9 mouse cellular contexts compared by ENCODE assay signal in genomic region chr10:80330888-80331287, GRCm38 (mm10). TPM values are rescaled to one million over a fixed set of nuclear protein-coding genes. Genes with fewer than 3 reads are reported as not detected.
DNase-seq lines count a peak whose midpoint lies in the region; ATAC-seq and TF ChIP-seq lines count a peak whose summit lies in the region.
"Had no signal": no experiment of that assay in that cellular context is flagged by ENCODE, and none has a peak within 500 bp of the region (broad histone marks: within the 10 kb centered on the region; RNA-seq: fewer than 3 reads in every experiment).

No protein-coding gene starts in this region.

- DNase-seq in lung, postnatal 25 days (ENCODE audit: low spot score) = no peak
- no peak for DNase-seq in gastrocnemius, adult 2 months
- no peak for DNase-seq in spleen, adult 12 weeks (ENCODE audit: low spot score)
- DNase-seq: cerebellum, adult 11-12 months had no signal

- H3K27me3 ChIP-seq in lung, embryonic 16.5 days (ENCODE audit: control insufficient read depth, insufficient read depth, low read depth, low read length) = no peaks in the 10 kb centered on the region; the same call in 1 of the 2 replicates
- H3K27me3 ChIP-seq in forebrain, embryonic 13.5 days = peaks cover 18% of the 10 kb centered on the region
- H3K27me3 ChIP-seq in limb, embryonic 12.5 days = peaks cover 55% of the 10 kb centered on the region
- no peaks in the 10 kb centered on the region for H3K27me3 ChIP-seq in stomach, embryonic 14.5 days (ENCODE audit: control insufficient read depth, insufficient read depth, low read length)

- TF ChIP-seq CTCF in gastrocnemius, adult 2 months (IDR thresholded peaks at IDR 0.05) = no peak

- H3K9me3 ChIP-seq in lung, embryonic 16.5 days (ENCODE audit: control insufficient read depth, low read length) = no peaks in the 10 kb centered on the region
- H3K9me3 ChIP-seq in forebrain, embryonic 13.5 days (replicated peaks) = no peaks in the 10 kb centered on the region
- H3K9me3 ChIP-seq in limb, embryonic 12.5 days = no peaks in the 10 kb centered on the region
- H3K9me3 ChIP-seq in stomach, embryonic 14.5 days (ENCODE audit: control insufficient read depth, low read depth, low read length) = no peaks in the 10 kb centered on the region

- no peak for ATAC-seq in lung, embryonic 16.5 days (ENCODE audit: low read depth)
- ATAC-seq in forebrain, embryonic 13.5 days = no peak
- ATAC-seq in limb, embryonic 12.5 days (ENCODE audit: insufficient number of reproducible peaks, insufficient read depth, low FRiP score, low TSS enrichment, low read depth) = no peak
- no peak for ATAC-seq in stomach, embryonic 14.5 days (ENCODE audit: insufficient number of reproducible peaks, insufficient read depth, low FRiP score, low read depth)

- H3K4me2 ChIP-seq in lung, embryonic 16.5 days (ENCODE audit: low read depth, low read length) = peak overlapping the region; percentile 96
- H3K4me2 ChIP-seq in forebrain, embryonic 13.5 days = peak overlapping the region; percentile 67
- peak overlapping the region; percentile 85 for H3K4me2 ChIP-seq in limb, embryonic 12.5 days
- H3K4me2 ChIP-seq in stomach, embryonic 14.5 days (replicated peaks; ENCODE audit: low read depth, low read length) = peak overlapping the region; percentile 95

- no peaks in the 10 kb centered on the region for H3K36me3 ChIP-seq in lung, embryonic 16.5 days (ENCODE audit: control insufficient read depth, insufficient read depth, low read length)
- H3K36me3 ChIP-seq in forebrain, embryonic 13.5 days (ENCODE audit: poor library complexity, severe bottlenecking) = no peaks in the 10 kb centered on the region
- H3K36me3 ChIP-seq in limb, embryonic 12.5 days = no peaks in the 10 kb centered on the region
- no peaks in the 10 kb centered on the region for H3K36me3 ChIP-seq in stomach, embryonic 14.5 days (ENCODE audit: control insufficient read depth, insufficient read depth, low read length)

- H3K9ac ChIP-seq in lung, embryonic 16.5 days (ENCODE audit: low read length) = peak overlapping the region; percentile 65
- H3K9ac ChIP-seq in forebrain, embryonic 13.5 days = no peak overlapping the region
- no peak overlapping the region for H3K9ac ChIP-seq in limb, embryonic 12.5 days (replicated peaks)
- H3K9ac ChIP-seq in stomach, embryonic 14.5 days (replicated peaks; ENCODE audit: low read depth, low read length) = no peak overlapping the region

- intact Hi-C loops in gastrocnemius, adult 2 months (cut with DNase I) = no loop called here

- WGBS in lung, embryonic 16.5 days = 53% methylated on average over 2 of the region's 2 CpGs
- 89% methylated on average over 2 of the region's 2 CpGs for WGBS in forebrain, embryonic 13.5 days
- WGBS in limb, embryonic 12.5 days = 80% methylated on average over 2 of the region's 2 CpGs
- WGBS in stomach, embryonic 14.5 days = 58% methylated on average over 2 of the region's 2 CpGs

- H3K4me1 ChIP-seq in lung, embryonic 16.5 days (replicated peaks; ENCODE audit: control insufficient read depth, insufficient read depth, low read length) = peaks cover 15% of the 10 kb centered on the region
- H3K4me1 ChIP-seq in forebrain, embryonic 13.5 days = peaks cover 11% of the 10 kb centered on the region
- H3K4me1 ChIP-seq in limb, embryonic 12.5 days (replicated peaks) = peaks cover 22% of the 10 kb centered on the region
- H3K4me1 ChIP-seq in stomach, embryonic 14.5 days (ENCODE audit: control insufficient read depth, insufficient read depth, low read length) = peaks cover 17% of the 10 kb centered on the region; the same call in 1 of the 2 replicates

- H3K27ac ChIP-seq in lung, embryonic 16.5 days (ENCODE audit: low read length) = peak overlapping the region; percentile 74
- H3K27ac ChIP-seq in forebrain, embryonic 13.5 days = no peak overlapping the region
- no peak overlapping the region for H3K27ac ChIP-seq in limb, embryonic 12.5 days
- peak overlapping the region; percentile 0 for H3K27ac ChIP-seq in stomach, embryonic 14.5 days (ENCODE audit: low read length)
- H3K27ac ChIP-seq in gastrocnemius, adult 2 months = no peak overlapping the region

- peak overlapping the region; percentile 57 for H3K4me3 ChIP-seq in lung, embryonic 16.5 days (ENCODE audit: low read length)
- H3K4me3 ChIP-seq in forebrain, embryonic 13.5 days = no peak overlapping the region
- no peak overlapping the region for H3K4me3 ChIP-seq in limb, embryonic 12.5 days (replicated peaks)
- peak overlapping the region; percentile 45; the same call in 1 of the 2 replicates for H3K4me3 ChIP-seq in stomach, embryonic 14.5 days (ENCODE audit: low read depth, low read length)
- H3K4me3 ChIP-seq in gastrocnemius, adult 2 months = no peak overlapping the region

RNA-seq across cellular contexts. Expression of gene Reep6, which starts 1.1 kb away (rescaled TPM):
- polyA plus RNA-seq in lung, embryonic 16.5 days (2015; fragmentation: Nextera tagmentation; extraction: Ambion mirVana) = 15.6 and 17.0 TPM in 2 replicates
- 2.0 and 3.0 TPM in 2 replicates for polyA plus RNA-seq in forebrain, embryonic 13.5 days (2015; fragmentation: Nextera tagmentation; extraction: Ambion mirVana)
- polyA plus RNA-seq in limb, embryonic 12.5 days (2016; fragmentation: Nextera tagmentation; extraction: Ambion mirVana) = 4.1 and 4.6 TPM in 2 replicates
- 18.0 and 18.5 TPM in 2 replicates for polyA plus RNA-seq in stomach, embryonic 14.5 days (2014; fragmentation: Nextera tagmentation; extraction: Ambion mirVana)
- total RNA-seq in gastrocnemius, adult 2 months (2021) = 1 to 10 TPM; 1.5 to 2.5 TPM

RNA-seq across cellular contexts. Expression of gene Pcsk4, which starts 1.6 kb away (rescaled TPM):
- 4.2 and 4.3 TPM in 2 replicates for polyA plus RNA-seq in lung, embryonic 16.5 days (2015; fragmentation: Nextera tagmentation; extraction: Ambion mirVana)
- polyA plus RNA-seq in forebrain, embryonic 13.5 days (2015; fragmentation: Nextera tagmentation; extraction: Ambion mirVana) = 2.9 and 3.0 TPM in 2 replicates
- polyA plus RNA-seq in limb, embryonic 12.5 days (2016; fragmentation: Nextera tagmentation; extraction: Ambion mirVana) = 6.3 and 6.6 TPM in 2 replicates
- 4.5 and 5.6 TPM in 2 replicates for polyA plus RNA-seq in stomach, embryonic 14.5 days (2014; fragmentation: Nextera tagmentation; extraction: Ambion mirVana)
- total RNA-seq in gastrocnemius, adult 2 months (2021) = 1 to 10 TPM in 1 of 2 experiments, under 1 TPM in 1; 0.84 to 1.0 TPM

RNA-seq across cellular contexts. Expression of gene 2310011J03Rik, which starts 10.6 kb away (rescaled TPM):
- 49.2 and 51.8 TPM in 2 replicates for polyA plus RNA-seq in lung, embryonic 16.5 days (2015; fragmentation: Nextera tagmentation; extraction: Ambion mirVana)
- 42.7 and 43.3 TPM in 2 replicates for polyA plus RNA-seq in forebrain, embryonic 13.5 days (2015; fragmentation: Nextera tagmentation; extraction: Ambion mirVana)
- polyA plus RNA-seq in limb, embryonic 12.5 days (2016; fragmentation: Nextera tagmentation; extraction: Ambion mirVana) = 48.1 and 50.5 TPM in 2 replicates
- polyA plus RNA-seq in stomach, embryonic 14.5 days (2014; fragmentation: Nextera tagmentation; extraction: Ambion mirVana) = 39.6 and 43.0 TPM in 2 replicates
- total RNA-seq in gastrocnemius, adult 2 months (2021) = 1 to 10 TPM; 5.7 to 8.1 TPM

RNA-seq across cellular contexts. Expression of gene Adamtsl5, which starts 17.3 kb away (rescaled TPM):
- polyA plus RNA-seq in lung, embryonic 16.5 days (2015; fragmentation: Nextera tagmentation; extraction: Ambion mirVana) = 4.1 and 8.3 TPM in 2 replicates
- 0.18 and 0.21 TPM in 2 replicates for polyA plus RNA-seq in forebrain, embryonic 13.5 days (2015; fragmentation: Nextera tagmentation; extraction: Ambion mirVana)
- 0.70 and 0.88 TPM in 2 replicates for polyA plus RNA-seq in limb, embryonic 12.5 days (2016; fragmentation: Nextera tagmentation; extraction: Ambion mirVana)
- 13.6 and 13.8 TPM in 2 replicates for polyA plus RNA-seq in stomach, embryonic 14.5 days (2014; fragmentation: Nextera tagmentation; extraction: Ambion mirVana)
- 10 to 100 TPM; 26.2 to 43.3 TPM for total RNA-seq in gastrocnemius, adult 2 months (2021)
- total RNA-seq: granulocyte monocyte progenitor cell, adult 5-6 weeks had no signal

RNA-seq across cellular contexts. Expression of gene Plk5, which starts 25.4 kb away (rescaled TPM):
- polyA plus RNA-seq in lung, embryonic 16.5 days (2015; fragmentation: Nextera tagmentation; extraction: Ambion mirVana) = 0.48 and 0.52 TPM in 2 replicates
- 0.40 and 0.64 TPM in 2 replicates for polyA plus RNA-seq in forebrain, embryonic 13.5 days (2015; fragmentation: Nextera tagmentation; extraction: Ambion mirVana)
- polyA plus RNA-seq in limb, embryonic 12.5 days (2016; fragmentation: Nextera tagmentation; extraction: Ambion mirVana) = 1.2 and 1.3 TPM in 2 replicates
- 0.30 and 0.62 TPM in 2 replicates for polyA plus RNA-seq in stomach, embryonic 14.5 days (2014; fragmentation: Nextera tagmentation; extraction: Ambion mirVana)
- total RNA-seq in gastrocnemius, adult 2 months (2021) = under 1 TPM; 0.10 to 0.45 TPM
- total RNA-seq: granulocyte monocyte progenitor cell, adult 5-6 weeks had no signal

Comparison
In these comparisons a context has a peak if more than half of its experiments do, and no peak if none do; other contexts are left out.
1. H3K27ac ChIP-seq: peak in lung, embryonic 16.5 days (single experiment) and stomach, embryonic 14.5 days (single experiment); none in forebrain, embryonic 13.5 days (single experiment), limb, embryonic 12.5 days (single experiment) and gastrocnemius, adult 2 months (single experiment).
2. H3K4me3 ChIP-seq: peak in lung, embryonic 16.5 days (single experiment) and stomach, embryonic 14.5 days (single experiment); none in forebrain, embryonic 13.5 days (single experiment), limb, embryonic 12.5 days (single experiment) and gastrocnemius, adult 2 months (single experiment).
3. Peak in every context shown above with its lines, with median percentiles within 50 percentile points of each other: H3K4me2 ChIP-seq.